In genomic region chr9:22695392-22695791, GRCm38 (mm10) we compare ENCODE assay signal across 30 mouse cellular contexts.
DNase-seq lines count a peak whose midpoint lies in the region; ATAC-seq and TF ChIP-seq lines count a peak whose summit lies in the region.
"Had no signal": no experiment of that assay in that cellular context is flagged by ENCODE, and none has a peak within 500 bp of the region (broad histone marks: within the 10 kb centered on the region; RNA-seq: fewer than 3 reads in every experiment).

No protein-coding gene starts in this region.

- WGBS in lung, postnatal 0 days, result 86% methylated on average over 4 of the region's 4 CpGs

- H3K27ac ChIP-seq in lung, postnatal 0 days (ENCODE audit: low read length), result no peak overlapping the region
- H3K27ac ChIP-seq: embryonic facial prominence, embryonic 10.5 days; embryonic facial prominence, embryonic 13.5 days; forebrain, embryonic 10.5 days; forebrain, embryonic 13.5 days; heart, adult 2 months; heart, embryonic 10.5 days; heart, embryonic 13.5 days; hindbrain, embryonic 14.5 days; hindbrain, postnatal 0 days had no signal

- no peak for TF ChIP-seq EP300 in lung, postnatal 0 days (IDR thresholded peaks at IDR 0.05)

- no peak overlapping the region for H3K4me2 ChIP-seq in lung, postnatal 0 days (replicated peaks; ENCODE audit: low read depth, low read length)
- H3K4me2 ChIP-seq: embryonic facial prominence, embryonic 13.5 days; forebrain, embryonic 13.5 days; heart, embryonic 13.5 days; hindbrain, embryonic 14.5 days had no signal

- no peaks in the 10 kb centered on the region for H3K36me3 ChIP-seq in lung, postnatal 0 days (ENCODE audit: insufficient read depth, low read length)
- H3K36me3 ChIP-seq: embryonic facial prominence, embryonic 10.5 days; forebrain, embryonic 10.5 days; heart, embryonic 10.5 days; heart, embryonic 13.5 days had no signal

- 0 out of 2 replicates have a peak, but pooled peaks have one; percentile 9 for TF ChIP-seq CTCF in lung, postnatal 0 days (IDR thresholded peaks at IDR 0.05)

- H3K4me1 ChIP-seq in lung, postnatal 0 days (ENCODE audit: insufficient read depth, low read depth, low read length), result no peaks in the 10 kb centered on the region
- H3K4me1 ChIP-seq: heart, embryonic 10.5 days; heart, embryonic 13.5 days had no signal

- ATAC-seq in CD4-positive, CD25-positive, alpha-beta regulatory T cell, adult 4 months, result no peak
- no peak for ATAC-seq in lung, postnatal 0 days
- ATAC-seq: activated CD4-positive, CD25-positive, alpha-beta regulatory T cell, adult 4 months; forebrain, embryonic 13.5 days; forebrain, embryonic 16.5 days; hindbrain, postnatal 0 days had no signal

- H3K9me3 ChIP-seq in lung, postnatal 0 days (ENCODE audit: low read length), result no peaks in the 10 kb centered on the region
- H3K9me3 ChIP-seq: embryonic facial prominence, embryonic 10.5 days; embryonic facial prominence, embryonic 13.5 days; forebrain, embryonic 13.5 days; heart, embryonic 10.5 days; heart, embryonic 13.5 days had no signal

- DNase-seq in CD4-positive, CD25-positive, alpha-beta regulatory T cell, adult 2 months (ENCODE audit: low read depth, low spot score), result peak; percentile 50
- DNase-seq in lung, postnatal 0 days (ENCODE audit: low spot score), result no peak
- DNase-seq in lung, adult 18-20 months, result no peak
- DNase-seq in induced T-regulatory cell, adult 2 months (ENCODE audit: low read depth), result peak; percentile 28
- DNase-seq in cerebellum, adult 9-10 months, result no peak
- no peak for DNase-seq in kidney, adult 9 months
- DNase-seq in urinary bladder, postnatal 4 days (ENCODE audit: low spot score in 2 of 2), result no peak
- DNase-seq: adrenal gland, postnatal 10 days; adrenal gland, postnatal 36 days; B cell, adult 2 months; cerebellum, adult 2 months; cerebellum, postnatal 10 days; cerebellum, postnatal 36 days; embryo, embryonic 11 days; gastrocnemius, postnatal 10 days; gastrocnemius, postnatal 36 days; heart, adult 2 months; heart, postnatal 14 days; heart, postnatal 4 days had no signal

- no peak overlapping the region for H3K9ac ChIP-seq in lung, postnatal 0 days (replicated peaks; ENCODE audit: low read depth)
- H3K9ac ChIP-seq: embryonic facial prominence, embryonic 13.5 days; forebrain, embryonic 13.5 days; heart, embryonic 13.5 days; hindbrain, embryonic 14.5 days had no signal

- no peaks in the 10 kb centered on the region for H3K27me3 ChIP-seq in lung, postnatal 0 days (replicated peaks; ENCODE audit: insufficient read depth, low read length)
- H3K27me3 ChIP-seq: forebrain, embryonic 13.5 days; heart, embryonic 13.5 days had no signal

- no peak overlapping the region for H3K4me3 ChIP-seq in lung, postnatal 0 days (ENCODE audit: low read depth, low read length)
- H3K4me3 ChIP-seq: embryonic facial prominence, embryonic 10.5 days; embryonic facial prominence, embryonic 13.5 days; forebrain, embryonic 10.5 days; forebrain, embryonic 13.5 days; heart, adult 2 months; heart, embryonic 10.5 days; heart, embryonic 13.5 days had no signal

Comparison
In these comparisons a context has a peak if more than half of its experiments do, and no peak if none do; other contexts are left out.
1. DNase-seq: peak in CD4-positive, CD25-positive, alpha-beta regulatory T cell, adult 2 months (single experiment) and induced T-regulatory cell, adult 2 months (single experiment); none in lung, postnatal 0 days (single experiment), lung, adult 18-20 months (0 of 2), cerebellum, adult 9-10 months (single experiment), kidney, adult 9 months (single experiment) and urinary bladder, postnatal 4 days (0 of 2).